In genomic region chr14:61970591-61970990, GRCm38 (mm10) we compare ENCODE assay signal across 14 mouse cellular contexts.
DNase-seq lines count a peak whose midpoint lies in the region; ATAC-seq lines count a peak whose summit lies in the region.
"Had no signal": no experiment of that assay in that cellular context is flagged by ENCODE, and none has a peak within 500 bp of the region (broad histone marks: within the 10 kb centered on the region; RNA-seq: fewer than 3 reads in every experiment).

No protein-coding gene starts in this region.

- ATAC-seq in liver, embryonic 15.5 days (ENCODE audit: insufficient read depth): no peak
- ATAC-seq: intestine, postnatal 0 days had no signal

- peak overlapping the region; percentile 59 for H3K27ac ChIP-seq in liver, embryonic 15.5 days (replicated peaks)
- H3K27ac ChIP-seq: forebrain, embryonic 12.5 days; hindbrain, embryonic 15.5 days; neural tube, embryonic 12.5 days had no signal

- H3K4me2 ChIP-seq in liver, embryonic 15.5 days: no peak overlapping the region
- H3K4me2 ChIP-seq: forebrain, embryonic 12.5 days; heart, embryonic 12.5 days; hindbrain, embryonic 15.5 days; neural tube, embryonic 12.5 days had no signal

- H3K9ac ChIP-seq in liver, embryonic 15.5 days: no peak overlapping the region
- H3K9ac ChIP-seq: forebrain, embryonic 12.5 days; heart, embryonic 12.5 days; hindbrain, embryonic 15.5 days; neural tube, embryonic 12.5 days had no signal

- no peaks in the 10 kb centered on the region for H3K27me3 ChIP-seq in liver, embryonic 15.5 days
- H3K27me3 ChIP-seq: forebrain, embryonic 12.5 days; heart, embryonic 12.5 days; hindbrain, embryonic 15.5 days; neural tube, embryonic 12.5 days had no signal

- H3K9me3 ChIP-seq in liver, embryonic 15.5 days (replicated peaks): no peaks in the 10 kb centered on the region
- H3K9me3 ChIP-seq: forebrain, embryonic 12.5 days; heart, embryonic 12.5 days; hindbrain, embryonic 15.5 days; neural tube, embryonic 12.5 days had no signal

- no peaks in the 10 kb centered on the region for H3K36me3 ChIP-seq in liver, embryonic 15.5 days (replicated peaks)
- H3K36me3 ChIP-seq: forebrain, embryonic 12.5 days; heart, embryonic 12.5 days; hindbrain, embryonic 15.5 days; neural tube, embryonic 12.5 days had no signal

- H3K4me3 ChIP-seq in liver, embryonic 15.5 days (replicated peaks): no peak overlapping the region
- H3K4me3 ChIP-seq: forebrain, embryonic 12.5 days; heart, embryonic 12.5 days; hindbrain, embryonic 15.5 days; neural tube, embryonic 12.5 days had no signal

- no peaks in the 10 kb centered on the region for H3K4me1 ChIP-seq in liver, embryonic 15.5 days (replicated peaks)
- H3K4me1 ChIP-seq: forebrain, embryonic 12.5 days; heart, embryonic 12.5 days; hindbrain, embryonic 15.5 days; neural tube, embryonic 12.5 days had no signal

- no peak for DNase-seq in liver
- DNase-seq in kidney, adult 18-20 months: peak; percentile 71
- DNase-seq in kidney, postnatal 14 days: peak; percentile 81
- peak; percentile 53 for DNase-seq in yolk sac, embryonic 10.5 days (ENCODE audit: low spot score)
- DNase-seq in gastrocnemius, postnatal 36 days: no peak
- DNase-seq in cerebellum, postnatal 10 days: no peak
- DNase-seq: cerebellum, postnatal 14 days; layer of hippocampus, postnatal 36 days had no signal

- intact Hi-C loops in gastrocnemius, postnatal 36 days (cut with DNase I): no loop called here

- WGBS in liver, embryonic 15.5 days (ENCODE audit: insufficient replicate concordance): 38% methylated on average over 3 of the region's 3 CpGs

Comparison
In these comparisons a context has a peak if more than half of its experiments do, and no peak if none do; other contexts are left out.
1. DNase-seq: peak in kidney, adult 18-20 months (single experiment), kidney, postnatal 14 days (single experiment) and yolk sac, embryonic 10.5 days (single experiment); none in liver (single experiment), gastrocnemius, postnatal 36 days (0 of 2) and cerebellum, postnatal 10 days (0 of 2).